Mouse (Mus musculus) retina, adult 2 months (tissue): ENCODE measurements around the gene Kndc1.

Experiments
- DNase-seq: peaks from one replicate; pipeline ENCODE4 v3.0.0-alpha.2; 2012; ENCODE audit warnings: low read depth, low spot score

Kndc1 gene

DNA sequence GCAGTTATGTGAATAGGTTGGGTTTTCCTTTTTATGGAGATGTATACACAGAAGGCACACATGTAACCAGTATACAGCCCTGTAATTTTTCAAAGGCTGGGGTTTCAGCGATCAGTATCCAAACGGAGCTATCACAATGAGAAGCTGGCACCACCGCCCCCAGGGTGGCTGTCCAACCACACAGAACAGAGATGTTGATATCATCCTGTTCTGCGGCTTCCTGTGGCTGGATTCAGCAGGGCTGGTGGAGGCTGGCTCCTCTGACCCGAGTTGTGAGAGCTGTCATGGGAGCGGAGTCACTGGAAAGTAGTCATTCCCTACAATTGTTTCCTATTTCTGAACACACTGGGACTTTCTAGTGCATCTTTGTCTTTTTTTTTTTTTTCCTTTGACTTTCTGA, 10.8 kb downstream of the Kndc1 start:
- DNase-seq, result no peak

DNA sequence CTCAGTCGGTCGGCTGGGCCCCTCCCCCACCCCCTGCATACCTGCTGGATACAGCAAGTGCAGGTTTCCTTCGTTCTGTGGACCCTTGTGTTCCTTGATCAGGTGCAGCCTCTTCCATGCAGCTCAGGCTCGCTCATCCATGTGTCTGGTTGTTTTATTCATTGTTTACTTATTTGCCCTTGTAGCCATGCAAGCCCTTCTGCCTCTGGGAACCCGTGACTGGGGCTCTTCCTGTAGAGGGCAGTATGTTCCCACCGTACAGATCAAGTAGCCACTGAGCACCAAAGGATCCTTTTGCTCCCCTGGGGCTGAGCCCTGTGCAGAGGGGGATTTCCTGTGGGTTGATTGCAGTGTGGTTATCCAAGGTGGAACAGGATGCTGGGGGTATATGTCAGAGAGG, 11.2 kb downstream of the Kndc1 start:
- DNase-seq, result peak; percentile 9

DNA sequence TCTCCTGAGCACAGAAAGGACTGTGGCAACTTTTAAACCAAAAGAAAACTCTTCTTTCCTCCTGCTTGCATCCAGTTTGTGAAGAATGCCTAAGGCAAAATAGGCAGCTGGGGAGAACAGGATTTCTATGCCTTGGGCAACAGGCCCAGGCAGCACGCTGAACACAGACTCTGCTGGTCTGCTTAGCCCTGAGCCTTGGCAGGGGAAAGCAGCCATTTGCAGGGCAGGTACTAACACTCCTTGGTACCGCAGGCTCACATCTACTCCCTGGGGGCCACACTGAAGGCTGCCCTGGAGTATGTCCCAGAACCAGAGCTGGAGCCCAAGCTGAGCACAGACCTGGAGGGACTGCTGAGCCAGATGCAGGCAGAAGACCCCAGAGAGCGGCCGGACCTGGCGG, 13.7 kb downstream of the Kndc1 start:
- no peak for DNase-seq

DNA sequence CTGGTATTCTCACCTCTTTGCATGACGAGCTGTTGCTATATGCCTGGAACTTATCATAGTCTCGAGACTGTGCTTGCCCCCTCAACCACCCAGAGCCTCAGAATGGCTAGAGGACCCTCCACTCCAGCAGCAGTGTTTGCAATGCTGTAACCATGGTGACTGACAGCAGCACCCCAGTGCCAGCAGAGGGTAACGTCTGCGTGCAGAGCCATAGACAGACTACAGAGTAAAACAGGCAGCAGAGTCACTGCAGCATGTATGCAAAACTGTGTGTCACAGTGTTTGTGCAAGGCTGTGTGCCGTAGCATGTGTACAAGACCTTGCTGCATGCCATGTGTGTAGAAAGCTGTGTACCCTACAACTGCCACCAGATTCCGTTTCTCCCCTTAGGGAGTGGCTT, 15.0 kb downstream of the Kndc1 start:
- no peak for DNase-seq

DNA sequence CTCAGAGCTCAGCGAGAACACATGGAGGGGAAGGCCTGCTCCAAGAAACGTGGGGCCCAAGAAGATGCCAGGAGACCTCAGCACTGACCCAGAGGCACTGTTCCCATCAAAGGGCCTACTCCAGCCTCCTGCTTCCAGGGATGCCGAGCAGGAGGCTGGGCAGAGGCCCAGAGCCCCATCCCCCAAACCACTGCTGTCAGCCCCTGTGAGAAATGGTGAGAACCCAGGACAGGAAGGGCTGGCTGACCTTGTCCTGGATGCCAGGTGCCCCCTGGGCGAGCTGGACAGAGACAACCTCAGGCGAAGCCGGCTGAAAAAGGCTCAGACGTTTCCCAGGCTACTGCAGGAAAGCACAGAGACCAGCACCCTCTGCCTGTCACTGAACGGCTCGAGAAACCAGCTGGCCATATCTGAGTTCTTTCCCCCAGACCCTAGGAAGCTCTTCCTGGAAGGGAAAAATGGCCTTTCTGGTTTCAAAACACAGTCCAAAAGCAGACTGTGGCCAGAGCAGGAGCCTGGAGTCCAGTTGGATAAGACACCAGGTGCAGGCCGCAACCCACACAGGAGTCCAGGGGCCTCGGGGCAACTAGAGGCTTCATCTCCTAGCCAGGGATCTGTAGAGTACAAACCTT, 15.8 kb downstream of the Kndc1 start:
- no peak for DNase-seq

DNA sequence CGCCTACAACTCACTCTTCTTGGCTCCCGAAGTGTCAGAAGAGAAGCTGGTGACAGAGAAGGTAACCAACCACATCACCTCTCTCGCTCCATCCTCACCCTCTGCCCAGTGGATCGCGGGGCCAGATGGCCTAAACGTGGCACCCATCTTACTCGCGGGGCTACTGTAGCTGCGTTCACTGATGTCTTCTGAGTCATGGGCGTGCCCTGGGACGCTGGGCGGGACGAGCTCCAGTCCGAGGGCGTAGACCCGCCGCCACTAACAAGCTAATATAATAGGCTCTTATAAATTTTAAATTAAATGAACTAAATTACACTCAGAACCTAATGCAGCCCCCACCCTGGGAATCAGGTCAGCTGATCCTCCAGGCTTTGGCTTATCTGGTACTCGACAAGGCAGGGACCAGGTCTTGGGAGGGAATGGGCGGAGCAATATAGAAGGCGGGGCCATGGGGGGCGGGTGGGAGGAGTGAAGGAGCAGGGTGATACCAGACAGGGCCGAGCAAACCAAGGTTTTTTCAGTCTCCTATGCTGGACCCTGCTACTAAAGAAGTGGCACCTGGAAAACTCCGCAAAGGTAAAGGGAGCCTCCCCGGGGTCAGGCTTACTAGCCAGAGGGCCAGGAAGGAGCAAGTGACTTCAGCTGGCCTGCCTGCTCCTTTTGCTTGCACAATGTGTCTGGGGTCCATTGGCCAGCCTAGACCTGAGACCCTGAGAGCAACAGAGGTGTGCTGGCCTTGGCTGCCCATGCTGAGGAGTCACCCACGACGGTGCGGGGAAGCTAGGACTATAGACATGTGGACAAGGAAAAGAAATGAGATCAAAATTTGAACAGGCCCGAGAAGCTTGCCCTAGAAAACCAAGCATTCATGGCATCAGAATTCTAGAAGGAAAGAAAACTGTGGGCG, 19.9 kb downstream of the Kndc1 start:
- DNase-seq, result no peak

DNA sequence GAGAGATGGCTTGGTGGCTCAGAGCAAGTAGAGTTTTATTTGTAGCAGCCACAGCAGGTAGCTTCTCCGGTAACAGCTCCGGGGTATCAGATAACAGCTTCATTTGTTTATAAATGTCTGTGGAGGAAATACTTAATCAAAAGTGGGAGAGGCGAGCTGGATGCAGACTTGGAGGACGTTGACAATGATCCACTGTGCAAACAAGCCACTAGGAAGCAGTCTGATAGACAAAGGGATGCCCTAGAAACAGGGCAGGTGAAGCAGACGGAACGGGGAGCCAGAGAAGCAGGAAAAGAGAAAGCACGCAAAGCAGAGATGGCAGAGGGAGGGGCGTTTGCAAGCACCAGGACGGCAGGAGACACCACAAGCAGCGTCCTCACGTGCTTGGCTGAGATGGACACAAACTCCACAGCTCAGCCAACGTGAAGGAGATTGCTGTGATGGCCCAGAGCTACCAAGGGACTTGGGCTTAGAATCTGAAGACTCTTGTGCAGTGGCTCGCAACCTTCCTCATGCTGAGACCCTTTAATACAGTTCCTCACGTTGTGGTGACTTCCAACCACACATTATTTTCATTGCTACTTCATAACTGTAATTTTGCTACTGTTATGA, 21.3 kb downstream of the Kndc1 start:
- DNase-seq, result no peak

DNA sequence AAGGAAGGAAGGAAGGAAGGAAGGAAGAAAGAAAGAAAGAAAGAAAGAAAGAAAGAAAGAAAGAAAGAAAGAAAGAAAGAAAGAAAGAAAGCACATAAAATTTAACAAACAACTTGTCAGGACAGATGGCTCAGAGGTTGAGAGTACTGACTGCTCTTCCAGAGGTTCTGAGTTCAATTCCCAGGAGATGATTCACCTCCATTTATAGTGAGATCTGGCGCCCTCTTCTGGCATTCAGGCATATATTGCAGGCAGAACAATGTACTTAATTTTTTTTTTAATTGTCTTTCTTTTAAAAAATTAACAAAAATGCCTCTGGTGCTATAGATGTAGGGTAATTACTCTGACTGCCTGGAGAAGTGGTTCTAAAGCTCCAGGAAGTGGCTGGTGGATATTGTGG, 21.8 kb downstream of the Kndc1 start:
- DNase-seq, result no peak

DNA sequence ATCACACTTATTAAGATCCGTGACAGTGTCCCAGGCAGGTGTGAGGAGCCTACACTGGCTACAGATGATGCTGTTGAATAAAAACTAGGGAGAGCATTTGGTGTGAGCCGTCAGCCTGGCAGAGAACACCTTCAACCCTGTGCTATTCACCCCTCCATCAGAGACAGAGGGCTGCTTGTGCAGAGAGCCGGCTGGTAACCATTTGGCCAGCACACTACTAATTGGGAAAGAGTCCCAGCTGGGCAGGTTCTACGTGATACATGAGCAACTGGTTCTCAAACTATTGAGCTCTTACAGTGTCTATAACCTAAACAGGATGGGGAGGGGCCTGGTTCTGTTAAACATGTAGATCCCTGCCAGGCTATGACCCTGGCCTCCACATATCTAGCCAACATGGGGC, 23.8 kb downstream of the Kndc1 start:
- no peak for DNase-seq

DNA sequence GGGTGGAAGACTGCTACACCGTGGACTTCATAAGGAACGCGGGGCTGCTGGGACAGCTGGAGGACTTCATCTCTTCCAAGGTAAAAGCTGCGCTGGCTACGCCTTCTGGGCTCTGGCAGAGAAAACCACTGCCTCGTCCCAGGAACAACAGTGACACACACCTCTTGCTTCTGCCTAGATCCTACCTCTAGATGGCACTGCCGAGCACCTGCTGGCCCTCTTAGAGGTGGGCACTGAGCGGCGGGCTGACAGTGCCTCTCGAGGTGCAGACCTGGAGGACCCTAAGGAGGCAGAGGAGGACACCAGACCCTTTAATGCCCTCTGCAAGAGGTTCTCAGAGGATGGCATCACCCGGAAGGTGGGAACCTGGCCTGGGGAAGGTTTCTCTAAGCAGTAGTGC, 36.2 kb downstream of the Kndc1 start:
- DNase-seq, result no peak

DNA sequence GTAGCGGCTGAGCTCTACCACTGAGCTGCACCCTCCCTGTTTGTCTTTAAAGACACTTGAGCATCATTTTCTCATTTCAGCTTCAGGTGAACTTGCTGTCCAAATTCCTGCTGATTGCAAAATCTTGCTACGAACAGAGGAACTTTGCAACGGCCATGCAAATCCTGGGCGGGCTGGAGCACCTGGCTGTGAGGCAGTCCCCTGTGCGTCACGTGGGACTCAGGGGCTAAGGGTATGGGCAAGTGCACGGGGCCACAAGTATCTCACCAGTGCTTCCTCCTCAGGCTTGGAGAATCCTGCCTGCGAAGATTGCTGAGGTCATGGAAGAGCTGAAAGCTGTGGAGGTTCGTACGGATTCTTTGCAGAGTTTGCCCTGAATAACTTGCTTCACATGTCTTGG, 42.2 kb downstream of the Kndc1 start:
- DNase-seq, result no peak

DNA sequence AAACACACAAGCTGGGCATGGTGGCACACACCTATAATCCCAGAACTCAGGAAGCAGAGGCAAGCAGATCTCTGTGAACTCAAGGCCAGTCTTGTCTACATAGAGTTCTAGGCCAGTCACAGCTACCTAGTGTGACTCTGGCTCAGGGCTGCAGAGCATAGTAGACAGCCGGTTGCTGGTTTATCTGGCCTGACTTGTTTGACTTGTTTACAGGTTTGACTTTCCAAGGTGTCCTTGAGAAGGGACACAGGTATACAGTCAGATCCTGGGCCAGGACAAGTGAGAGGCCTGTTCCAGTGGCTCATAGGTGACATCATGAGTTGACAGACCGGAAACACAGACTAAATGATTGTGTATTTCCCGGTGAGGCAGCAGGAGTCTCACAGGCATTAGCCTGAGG, 42.6 kb downstream of the Kndc1 start:
- DNase-seq, result no peak

DNA sequence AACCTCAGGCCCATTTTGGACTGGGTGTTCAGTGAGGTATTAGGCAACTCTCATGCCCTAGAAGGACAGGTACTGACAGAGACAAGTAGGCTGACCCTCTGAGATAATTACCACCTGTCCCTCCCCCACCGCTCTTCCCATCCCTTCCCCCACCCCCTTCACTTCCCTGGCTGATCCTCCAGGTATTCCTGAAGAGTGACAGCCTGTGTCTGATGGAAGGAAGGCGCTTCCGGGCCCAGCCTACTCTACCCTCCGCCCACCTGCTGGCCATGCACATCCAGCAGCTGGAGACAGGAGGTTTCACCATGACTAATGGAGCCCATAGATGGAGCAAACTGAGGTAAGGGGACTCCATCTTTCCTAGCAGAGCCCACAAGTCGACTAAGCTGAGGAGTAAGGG, 43.3 kb downstream of the Kndc1 start:
- DNase-seq, result no peak

DNA sequence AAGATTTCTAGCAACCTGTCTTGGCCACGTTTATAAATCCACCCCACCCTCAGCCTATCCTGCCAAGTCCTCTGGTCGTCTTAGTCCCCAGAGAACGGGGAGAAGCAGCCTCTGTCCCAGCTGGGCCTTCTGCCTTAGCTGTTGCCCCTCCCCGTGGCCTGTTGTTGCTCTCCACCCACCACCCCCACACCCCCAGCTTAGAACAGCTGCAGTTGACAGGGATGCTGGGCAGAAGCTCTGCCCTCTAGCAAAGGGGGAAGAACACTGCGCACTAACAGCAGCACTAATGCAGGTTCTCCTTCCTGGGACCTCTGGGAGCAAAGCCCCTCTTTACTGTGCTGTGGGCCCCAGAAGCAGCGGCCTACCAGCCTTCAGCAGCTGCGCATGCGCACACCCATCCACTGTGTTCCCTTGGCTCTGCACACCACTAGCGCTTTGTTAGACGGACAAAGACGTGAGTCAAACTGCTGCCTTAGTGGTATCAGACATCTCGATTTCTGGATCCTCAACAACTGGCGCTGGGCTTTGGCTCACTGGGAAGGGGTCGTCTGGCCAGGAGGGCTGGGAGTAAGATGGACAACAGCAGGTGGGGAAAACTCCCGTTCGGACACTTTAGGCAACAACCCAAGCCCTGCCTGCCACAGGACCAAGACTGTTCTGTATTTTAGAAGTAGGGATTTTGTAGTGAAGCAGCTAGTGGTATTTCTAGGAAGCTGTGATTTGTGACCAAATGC, 46.1 kb downstream of the Kndc1 start:
- no peak for DNase-seq

DNA sequence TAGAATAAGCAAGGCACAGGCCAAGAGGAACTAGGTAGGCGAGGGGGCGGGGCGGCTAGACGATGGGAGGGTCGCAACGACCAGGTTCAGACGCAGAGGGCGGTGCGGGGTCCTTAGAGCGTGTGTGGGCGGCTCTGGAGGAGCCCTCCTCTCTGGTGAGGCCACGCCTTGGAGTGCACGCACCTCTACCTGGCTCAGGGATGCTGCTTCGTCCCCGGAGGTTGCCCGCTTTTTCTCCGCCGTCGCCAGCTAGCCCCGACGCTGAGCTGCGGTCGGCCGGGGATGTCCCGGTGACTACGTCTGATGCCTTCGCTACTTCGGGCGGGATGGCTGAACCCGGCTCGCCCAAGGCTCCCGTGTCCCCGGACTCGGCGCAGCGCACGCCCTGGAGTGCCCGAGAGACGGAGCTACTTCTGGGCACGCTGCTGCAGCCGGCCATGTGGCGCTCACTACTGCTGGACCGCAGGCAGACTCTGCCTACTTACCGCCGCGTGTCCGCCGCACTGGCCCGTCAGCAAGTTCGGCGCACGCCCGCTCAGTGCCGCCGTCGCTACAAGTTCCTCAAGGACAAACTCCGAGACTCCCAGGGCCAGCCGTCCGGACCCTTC, 49.3 kb downstream of the Kndc1 start, which contains the start of gene Utf1:
Gene Utf1 (plus strand): TSS at position 116 of the 608 bp plus-strand sequence.
- DNase-seq, result no peak

DNA sequence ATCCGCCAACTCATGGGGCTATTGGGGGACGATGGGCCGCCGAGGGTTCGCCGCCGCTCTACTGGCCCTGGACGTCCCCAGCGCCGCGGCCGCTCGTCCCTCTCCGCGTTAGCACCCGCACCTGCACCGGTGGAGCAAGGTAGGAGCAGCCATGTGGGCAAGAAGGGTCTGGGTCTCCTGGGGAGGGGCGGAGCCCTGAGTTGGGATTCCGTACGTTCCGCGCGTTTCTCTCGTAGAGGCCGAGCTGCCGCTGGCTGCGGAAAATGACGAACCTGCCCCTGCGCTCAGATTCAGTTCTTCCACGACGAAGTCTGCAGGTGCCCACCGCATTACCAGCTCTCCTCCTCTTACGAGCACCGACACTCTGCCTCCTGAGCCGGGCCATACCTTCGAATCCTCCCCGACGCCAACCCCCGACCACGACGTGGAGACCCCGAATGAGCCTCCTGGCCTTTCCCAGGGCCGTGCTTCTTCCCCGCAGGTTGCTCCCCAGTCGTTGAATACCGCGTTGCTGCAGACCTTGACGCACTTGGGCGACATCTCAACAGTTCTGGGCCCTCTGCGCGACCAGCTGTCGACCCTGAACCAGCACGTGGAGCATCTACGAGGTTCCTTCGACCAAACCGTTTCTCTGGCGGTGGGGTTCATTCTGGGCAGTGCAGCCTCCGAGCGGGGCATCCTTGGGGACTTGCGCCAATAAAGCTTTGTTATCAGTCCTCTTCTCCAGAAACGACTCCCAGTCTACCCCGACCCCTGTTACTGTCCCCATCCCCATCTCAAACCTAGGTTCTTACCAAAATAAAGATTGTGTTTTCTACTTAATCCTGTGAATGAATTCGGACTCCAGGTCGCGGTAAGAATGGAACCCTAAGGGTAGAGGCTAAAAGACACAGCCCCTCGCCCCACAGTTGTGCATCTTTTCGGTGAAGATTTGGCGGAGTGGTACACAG, 50.1 kb downstream of the Kndc1 start:
- DNase-seq, result no peak

DNA sequence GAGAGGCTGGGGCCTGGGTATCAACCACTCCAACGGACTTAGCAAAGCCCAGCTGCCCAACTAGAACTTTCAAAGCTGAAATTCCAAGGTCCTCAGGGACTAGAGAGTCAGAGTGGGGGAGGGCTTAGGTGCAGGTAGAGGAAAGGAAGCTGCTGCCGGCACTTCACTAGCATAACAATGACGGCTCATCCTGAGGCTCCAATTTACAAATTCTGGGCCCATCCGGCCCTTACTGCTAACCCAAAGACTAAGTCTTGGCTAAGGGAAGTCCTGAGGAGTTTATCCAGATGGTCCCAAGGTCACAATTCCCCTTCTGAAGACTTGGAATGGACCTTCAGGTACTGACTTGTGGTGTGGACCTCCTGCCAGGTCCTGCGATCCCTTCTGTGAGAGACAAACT, 51.0 kb downstream of the Kndc1 start:
- no peak for DNase-seq

DNA sequence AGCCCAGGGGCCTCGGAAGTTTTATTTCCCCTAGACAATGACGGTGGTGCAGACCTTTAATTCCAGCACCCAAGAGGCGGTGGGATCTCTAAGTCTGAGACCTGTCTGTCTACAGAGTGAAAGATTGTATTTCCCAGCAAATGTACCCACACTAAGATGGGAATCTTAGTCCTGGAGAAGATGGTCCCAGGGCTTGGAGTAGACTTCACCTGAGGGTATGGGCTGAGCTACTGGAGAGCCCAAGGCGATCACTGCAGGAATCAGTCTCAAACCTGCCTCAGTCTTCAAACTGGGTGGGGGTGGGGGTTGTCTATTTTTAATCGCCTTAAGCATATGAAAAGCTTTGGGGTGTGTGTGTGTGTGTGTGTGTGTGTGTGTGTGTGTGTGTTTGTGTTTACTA, 51.5 kb downstream of the Kndc1 start:
- peak; percentile 41 for DNase-seq

DNA sequence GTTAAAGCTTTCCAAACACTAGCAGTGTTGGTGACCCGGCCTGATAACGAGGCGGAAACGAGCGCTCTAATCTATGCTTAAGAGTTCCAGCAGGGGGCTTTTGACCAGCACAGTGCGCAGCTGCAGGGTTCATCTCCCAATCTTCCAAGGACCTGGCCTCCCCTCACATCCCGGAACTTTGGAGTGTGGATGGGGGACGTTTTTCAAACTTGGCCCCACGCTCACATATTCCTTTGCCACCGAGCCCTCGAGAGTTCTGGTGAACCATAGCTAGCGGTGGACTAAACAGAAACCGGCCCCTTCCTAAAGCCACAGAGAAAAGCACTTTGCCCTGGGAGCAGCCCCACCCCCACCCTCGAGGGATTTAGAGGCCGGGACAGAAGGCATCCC, 55.4 kb downstream of the Kndc1 start:
- DNase-seq, result no peak

DNA sequence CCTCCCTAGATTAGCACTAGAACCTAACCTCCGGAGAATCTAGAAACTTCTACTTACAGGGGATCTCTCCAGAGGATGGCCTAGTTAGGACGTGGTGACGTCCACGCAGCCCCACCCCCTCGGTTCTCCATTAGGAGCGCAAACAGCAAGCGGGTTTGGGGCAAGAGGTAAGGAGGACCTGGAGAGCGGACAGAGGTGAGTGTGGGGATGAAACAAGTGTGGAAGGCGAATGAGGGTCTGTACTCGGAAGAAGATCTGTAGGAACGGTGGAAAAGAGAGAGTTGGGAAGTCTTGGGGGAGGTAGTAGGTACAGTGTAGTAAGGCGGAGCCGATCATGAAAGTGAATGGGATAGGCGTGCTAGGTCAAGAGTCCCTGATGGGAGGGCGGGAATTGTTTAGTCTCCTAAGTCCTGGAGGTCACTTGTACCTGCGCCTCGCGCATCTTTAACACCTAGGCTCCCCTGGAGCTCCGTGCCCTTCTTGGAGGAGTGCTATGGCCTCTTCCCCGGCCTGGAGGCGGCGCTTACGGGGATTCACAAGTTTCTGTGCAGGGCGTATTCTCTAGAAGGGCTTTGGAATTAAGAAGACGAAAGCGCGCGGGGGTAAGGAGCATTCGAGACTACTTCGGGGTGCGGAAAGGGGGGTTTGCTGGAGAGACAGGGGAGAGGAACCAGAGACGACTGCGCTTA, 55.9 kb downstream of the Kndc1 start:
- DNase-seq, result no peak
